Mouse (Mus musculus) intestine, postnatal 0 days (tissue): ENCODE measurements around the gene Arhgap8. TPM values are rescaled to one million over a fixed set of nuclear protein-coding genes. Genes with fewer than 3 reads are reported as not detected.
A peak's percentile ranks its signal among the peaks of the same experiment; 100 is the strongest.

Experiments
- ATAC-seq: fragments of 200-750 bp; cut with Nextera tagmentation; 2 replicates; pipeline ENCODE4 v1.8.0; 2017; ENCODE audit warnings: mild to moderate bottlenecking, moderate TSS enrichment, moderate library complexity
- H3K27ac ChIP-seq: fragments of 300-500 bp; sonication (generic); 2 replicates; pipeline ENCODE4 v1.5.1; 2014; ENCODE audit warnings: mild to moderate bottlenecking, low read depth, low read length, moderate library complexity
- H3K27me3 ChIP-seq: fragments of 300-500 bp; sonication (generic); replicated peaks from 2 replicates; pipeline ENCODE4 v1.6.1; 2014; ENCODE audit warnings: low read length, mixed read lengths; ENCODE audit not compliant: control insufficient read depth, insufficient read depth
- H3K36me3 ChIP-seq: fragments of 300-500 bp; sonication (generic); 2 replicates; pipeline ENCODE4 v1.6.1; 2014; ENCODE audit warnings: mild to moderate bottlenecking, moderate library complexity; ENCODE audit not compliant: control insufficient read depth, insufficient read depth
- H3K4me1 ChIP-seq: fragments of 300-500 bp; sonication (generic); replicated peaks from 2 replicates; pipeline ENCODE4 v1.6.1; 2014; ENCODE audit warnings: antibody characterized with exemption, low read length, mixed read lengths; ENCODE audit not compliant: control insufficient read depth, insufficient read depth
- H3K4me2 ChIP-seq: fragments of 300-500 bp; sonication (generic); replicated peaks from 2 replicates; pipeline ENCODE4 v1.6.1; 2014; ENCODE audit warnings: low read depth, mild to moderate bottlenecking, moderate library complexity
- H3K4me3 ChIP-seq: fragments of 300-500 bp; sonication (generic); 2 replicates; pipeline ENCODE4 v1.5.1; 2014; ENCODE audit warnings: low read depth, low read length
- H3K9ac ChIP-seq: fragments of 300-500 bp; sonication (generic); 2 replicates; pipeline ENCODE4 v1.6.1; 2014; ENCODE audit warnings: mild to moderate bottlenecking, low read depth, low read length
- H3K9me3 ChIP-seq: fragments of 300-500 bp; sonication (generic); 2 replicates; pipeline ENCODE4 v1.6.1; 2016; ENCODE audit warnings: mixed run types; ENCODE audit not compliant: control insufficient read depth
- CTCF ChIP-seq: sonication (generic); IDR thresholded peaks from 2 replicates; pipeline ENCODE4 v1.5.1; 2016; ENCODE audit warnings: low read depth, mild to moderate bottlenecking, control low read depth, antibody characterized with exemption, moderate library complexity
- whole genome bisulfite sequencing: fragments of 180-500 bp; shearing (Covaris S2); extraction: QIAGEN DNeasy Blood & Tissue Kit; methylation state at CpG from one replicate; pipeline ENCODE4 v1.1.7; 2014; 5-methylcytosine and 5-hydroxymethylcytosine counted together
- polyA plus RNA-seq: library from polyadenylated mRNA; unstranded; fragments of >200 nt; fragmentation: Nextera tagmentation; extraction: Ambion mirVana; gene quantifications from 2 replicates; pipeline ENCODE4 v1.2.1, GENCODE M21; 2015

Gene Arhgap8
- polyA plus RNA-seq, 1 experiment from 2014 or later: 10.6 TPM

GRCm38 (mm10) chr15:84736994-84737346 lies 17.1 kb downstream of the Arhgap8 start:
- Histone ChIP-seq H3K9ac (no peak overlapping the region), H3K9me3 (no peaks in the 10 kb centered on the region), H3K27ac (no peak overlapping the region), H3K4me1 (no peaks in the 10 kb centered on the region), H3K4me2 (no peak overlapping the region), H3K4me3 (no peak overlapping the region), H3K27me3 (no peaks in the 10 kb centered on the region), H3K36me3 (no peaks in the 10 kb centered on the region; the same call in 1 of the 2 replicates)
- WGBS: 79% methylated on average over 2 of the region's 4 CpGs
- no peak for TF ChIP-seq CTCF
- no peak for ATAC-seq

- Histone ChIP-seq H3K4me1 (no peaks in the 10 kb centered on the region), H3K27ac (no peak overlapping the region), H3K9ac (no peak overlapping the region), H3K4me2 (no peak overlapping the region), H3K27me3 (no peaks in the 10 kb centered on the region), H3K4me3 (no peak overlapping the region), H3K9me3 (no peaks in the 10 kb centered on the region), H3K36me3 (no peaks in the 10 kb centered on the region; the same call in 1 of the 2 replicates)
- 90% methylated on average over 7 of the region's 7 CpGs for WGBS
- no peak for ATAC-seq
- no peak for TF ChIP-seq CTCF
Measured at GRCm38 (mm10) chr15:84738246-84738645, 18.4 kb downstream of the Arhgap8 start.

- ATAC-seq: peak; percentile 55; the same call in 1 of the 2 replicates
- H3K9ac ChIP-seq: no peak overlapping the region
- WGBS: 66% methylated on average over 3 of the region's 3 CpGs
Measured at GRCm38 (mm10) chr15:84741573-84741972, 21.7 kb downstream of the Arhgap8 start.

GRCm38 (mm10) chr15:84743347-84743746 lies 23.5 kb downstream of the Arhgap8 start:
- WGBS: 14% methylated on average over 3 of the region's 3 CpGs
- H3K36me3 ChIP-seq: no peaks in the 10 kb centered on the region; the same call in 1 of the 2 replicates

More at GRCm38 (mm10) chr15:84741573-84741972, 21.7 kb downstream of the Arhgap8 start:
- H3K4me2 ChIP-seq: no peak overlapping the region
- no peaks in the 10 kb centered on the region for H3K27me3 ChIP-seq
- no peaks in the 10 kb centered on the region for H3K4me1 ChIP-seq
- H3K27ac ChIP-seq: no peak overlapping the region
- no peak overlapping the region for H3K4me3 ChIP-seq
- H3K9me3 ChIP-seq: no peaks in the 10 kb centered on the region
- H3K36me3 ChIP-seq: no peaks in the 10 kb centered on the region; the same call in 1 of the 2 replicates
- TF ChIP-seq CTCF: peak; percentile 77

GRCm38 (mm10) chr15:84744308-84744707 lies 24.5 kb downstream of the Arhgap8 start:
- no peaks in the 10 kb centered on the region for H3K27me3 ChIP-seq
- H3K27ac ChIP-seq: no peak overlapping the region
- 25% methylated on average over 2 of the region's 2 CpGs for WGBS
- H3K9ac ChIP-seq: no peak overlapping the region
- no peak for ATAC-seq
- no peak overlapping the region for H3K4me2 ChIP-seq
- no peaks in the 10 kb centered on the region; the same call in 1 of the 2 replicates for H3K36me3 ChIP-seq
- H3K4me1 ChIP-seq: no peaks in the 10 kb centered on the region
- no peak for TF ChIP-seq CTCF
- H3K9me3 ChIP-seq: no peaks in the 10 kb centered on the region
- H3K4me3 ChIP-seq: no peak overlapping the region

More at GRCm38 (mm10) chr15:84743347-84743746, 23.5 kb downstream of the Arhgap8 start:
- no peak overlapping the region for H3K4me2 ChIP-seq
- no peak overlapping the region for H3K4me3 ChIP-seq
- H3K9me3 ChIP-seq: no peaks in the 10 kb centered on the region
- H3K27me3 ChIP-seq: no peaks in the 10 kb centered on the region
- ATAC-seq: no peak
- no peak overlapping the region for H3K27ac ChIP-seq
- no peak overlapping the region for H3K9ac ChIP-seq
- TF ChIP-seq CTCF: no peak
- H3K4me1 ChIP-seq: no peaks in the 10 kb centered on the region

- no peak overlapping the region for H3K4me2 ChIP-seq
- H3K36me3 ChIP-seq: no peaks in the 10 kb centered on the region
- H3K4me3 ChIP-seq: no peak overlapping the region
- H3K4me1 ChIP-seq: no peaks in the 10 kb centered on the region
- H3K27me3 ChIP-seq: no peaks in the 10 kb centered on the region
- ATAC-seq: no peak
- H3K27ac ChIP-seq: no peak overlapping the region
- H3K9me3 ChIP-seq: no peaks in the 10 kb centered on the region
- H3K9ac ChIP-seq: no peak overlapping the region
- WGBS: 91% methylated on average over 4 of the region's 4 CpGs
- no peak for TF ChIP-seq CTCF
Measured at GRCm38 (mm10) chr15:84745831-84746230, 26.0 kb downstream of the Arhgap8 start.

- Histone ChIP-seq H3K9ac (no peak overlapping the region), H3K4me3 (no peak overlapping the region), H3K36me3 (no peaks in the 10 kb centered on the region), H3K4me1 (no peaks in the 10 kb centered on the region), H3K27ac (no peak overlapping the region), H3K27me3 (no peaks in the 10 kb centered on the region), H3K9me3 (no peaks in the 10 kb centered on the region), H3K4me2 (no peak overlapping the region)
- WGBS: 22% methylated on average over 3 of the region's 3 CpGs
- peak; percentile 52; the same call in 1 of the 2 replicates for ATAC-seq
- peak; percentile 97 for TF ChIP-seq CTCF
Measured at GRCm38 (mm10) chr15:84754987-84755386, 35.1 kb downstream of the Arhgap8 start.
